Comparison of ENCODE assay signal across 20 mouse cellular contexts in genomic region chr7:55905449-55905848, GRCm38 (mm10). TPM values are rescaled to one million over a fixed set of nuclear protein-coding genes. Genes with fewer than 3 reads are reported as not detected.
DNase-seq lines count a peak whose midpoint lies in the region; ATAC-seq and TF ChIP-seq lines count a peak whose summit lies in the region.
"Had no signal": no experiment of that assay in that cellular context is flagged by ENCODE, and none has a peak within 500 bp of the region (broad histone marks: within the 10 kb centered on the region; RNA-seq: fewer than 3 reads in every experiment).

No protein-coding gene starts in this region.

- TF ChIP-seq EP300 in liver, postnatal 0 days (IDR thresholded peaks at IDR 0.05; ENCODE audit: low read depth) = no peak
- TF ChIP-seq EP300 in MEL (IDR thresholded peaks at IDR 0.05; ENCODE audit: low read depth in 1 of 2, low read length in 2 of 2) = no peak

- in situ Hi-C loops in Patski (cut with MboI; ENCODE audit: low pct_unique_long_range_greater_than_20kb) = no loop called here

- no peak overlapping the region for H3K9ac ChIP-seq in intestine, postnatal 0 days (ENCODE audit: low read depth, low read length)
- no peak overlapping the region for H3K9ac ChIP-seq in intestine, embryonic 16.5 days (ENCODE audit: low read depth, low read length)
- H3K9ac ChIP-seq in liver, postnatal 0 days (replicated peaks) = no peak overlapping the region
- no peak overlapping the region for H3K9ac ChIP-seq in MEL (ENCODE audit: control insufficient read depth, low read depth, low read length, poor library complexity, severe bottlenecking)
- H3K9ac ChIP-seq: embryonic facial prominence, embryonic 12.5 days; forebrain, embryonic 13.5 days; hindbrain, embryonic 14.5 days had no signal

- H3K4me1 ChIP-seq in intestine, postnatal 0 days (replicated peaks; ENCODE audit: control insufficient read depth, insufficient read depth, low read length) = no peaks in the 10 kb centered on the region
- no peaks in the 10 kb centered on the region for H3K4me1 ChIP-seq in intestine, embryonic 16.5 days (ENCODE audit: control insufficient read depth, insufficient read depth, low read length)
- H3K4me1 ChIP-seq in liver, postnatal 0 days (ENCODE audit: insufficient read depth) = no peaks in the 10 kb centered on the region
- H3K4me1 ChIP-seq in MEL (ENCODE audit: control insufficient read depth in 1 of 2, insufficient read depth in 2 of 2, low read length in 2 of 2) = no peaks in the 10 kb centered on the region
- H3K4me1 ChIP-seq: embryonic facial prominence, embryonic 12.5 days; forebrain, embryonic 13.5 days; heart, embryonic 10.5 days had no signal

- no peaks in the 10 kb centered on the region for H3K79me2 ChIP-seq in MEL (ENCODE audit: control insufficient read depth, insufficient read depth, low read length, poor library complexity)

- no peak overlapping the region for H3K4me3 ChIP-seq in intestine, postnatal 0 days (ENCODE audit: low read depth, low read length)
- H3K4me3 ChIP-seq in intestine, embryonic 16.5 days (ENCODE audit: low read length) = no peak overlapping the region
- no peak overlapping the region for H3K4me3 ChIP-seq in liver, postnatal 0 days (ENCODE audit: low read depth, low read length)
- no peak overlapping the region for H3K4me3 ChIP-seq in MEL (ENCODE audit: control insufficient read depth in 1 of 2, insufficient read depth in 1 of 2, low read depth in 2 of 2, low read length in 2 of 2)
- H3K4me3 ChIP-seq: embryonic facial prominence, embryonic 12.5 days; forebrain, embryonic 13.5 days; heart, embryonic 10.5 days had no signal

- H3K9me3 ChIP-seq in intestine, postnatal 0 days (ENCODE audit: control insufficient read depth) = no peaks in the 10 kb centered on the region
- H3K9me3 ChIP-seq in intestine, embryonic 16.5 days (ENCODE audit: control insufficient read depth, low read length) = no peaks in the 10 kb centered on the region
- no peaks in the 10 kb centered on the region for H3K9me3 ChIP-seq in liver, postnatal 0 days (ENCODE audit: low read length)
- H3K9me3 ChIP-seq in MEL (replicated peaks; ENCODE audit: insufficient read depth, low read length) = no peaks in the 10 kb centered on the region
- H3K9me3 ChIP-seq: embryonic facial prominence, embryonic 12.5 days; forebrain, embryonic 13.5 days; G1E; heart, embryonic 10.5 days had no signal

- no peak for ATAC-seq in intestine, postnatal 0 days
- no peak for ATAC-seq in intestine, embryonic 16.5 days
- no peak for ATAC-seq in liver, postnatal 0 days
- no peak for ATAC-seq in Patski
- no peak for ATAC-seq in CD4-positive, CD25-positive, alpha-beta regulatory T cell, adult 4 months
- ATAC-seq: activated CD4-positive, CD25-positive, alpha-beta regulatory T cell, adult 4 months; forebrain, embryonic 13.5 days had no signal

- TF ChIP-seq CTCF in intestine, postnatal 0 days (IDR thresholded peaks at IDR 0.05; ENCODE audit: low read depth) = peak; percentile 38
- peak; percentile 13; the same call in 1 of the 2 replicates for TF ChIP-seq CTCF in liver, postnatal 0 days (IDR thresholded peaks at IDR 0.05; ENCODE audit: low read depth)
- TF ChIP-seq CTCF in MEL (IDR thresholded peaks at IDR 0.05 in 2 of 3, conservative IDR thresholded peaks at IDR 0.05 in 1 of 3; ENCODE audit: control insufficient read depth in 1 of 3, insufficient read depth in 1 of 3, low read depth in 2 of 3, low read length in 3 of 3, poor library complexity in 1 of 3, severe bottlenecking in 1 of 3) (peak in 2 of 3 experiments; percentile 7 to 49; a peak in 2 of 6 replicates), Patski (IDR thresholded peaks at IDR 0.05) (peak; percentile 42)

- CTCF ChIA-PET in Patski (lab: Charles Lee) = no interaction called here

- H3K36me3 ChIP-seq in intestine, postnatal 0 days (ENCODE audit: control insufficient read depth, insufficient read depth) = peaks cover 66% of the 10 kb centered on the region
- peaks cover 12% of the 10 kb centered on the region for H3K36me3 ChIP-seq in intestine, embryonic 16.5 days (ENCODE audit: control insufficient read depth, insufficient read depth, low read length)
- H3K36me3 ChIP-seq in liver, postnatal 0 days (replicated peaks; ENCODE audit: insufficient read depth, low read length) = peaks cover 39% of the 10 kb centered on the region
- peaks cover 0 to 1% of the 10 kb centered on the region in 2 experiments; a peak in 1 of 4 replicates for H3K36me3 ChIP-seq in MEL (ENCODE audit: control insufficient read depth in 1 of 2, insufficient read depth in 2 of 2, low read length in 2 of 2)

- no peaks in the 10 kb centered on the region for H3K27me3 ChIP-seq in intestine, postnatal 0 days (replicated peaks; ENCODE audit: control insufficient read depth, insufficient read depth, low read length)
- no peaks in the 10 kb centered on the region for H3K27me3 ChIP-seq in intestine, embryonic 16.5 days (replicated peaks; ENCODE audit: control insufficient read depth, insufficient read depth, low read length)
- no peaks in the 10 kb centered on the region for H3K27me3 ChIP-seq in liver, postnatal 0 days (ENCODE audit: insufficient read depth, low read length)
- H3K27me3 ChIP-seq in MEL (ENCODE audit: control insufficient read depth in 1 of 2, insufficient read depth in 2 of 2, low read length in 2 of 2) (no peaks in the 10 kb centered on the region), Patski (no peaks in the 10 kb centered on the region)
- H3K27me3 ChIP-seq: embryonic facial prominence, embryonic 12.5 days; forebrain, embryonic 13.5 days had no signal

- WGBS in intestine, postnatal 0 days = 81% methylated on average over 2 of the region's 2 CpGs
- 72% methylated on average over 2 of the region's 2 CpGs for WGBS in intestine, embryonic 16.5 days
- 76% methylated on average over 2 of the region's 2 CpGs for WGBS in liver, postnatal 0 days (ENCODE audit: insufficient replicate concordance)

- no peak; the same call in 1 of the 2 replicates for TF ChIP-seq RAD21 in MEL (IDR thresholded peaks at IDR 0.05; ENCODE audit: low read depth, low read length)

- no peak for DNase-seq in liver, postnatal 0 days
- DNase-seq in liver = no peak
- no peak for DNase-seq in MEL (ENCODE audit: low read depth, low spot score)
- DNase-seq in Patski (ENCODE audit: low read depth, low spot score) = no peak
- DNase-seq: adrenal gland, postnatal 14 days; cerebellum, adult 11-12 months; cerebellum, adult 9-10 months; cerebellum, postnatal 25 days; gastrocnemius, postnatal 36 days; heart, adult 11 months; heart, postnatal 14 days had no signal

- H3K27ac ChIP-seq in intestine, postnatal 0 days (ENCODE audit: low read depth, low read length) = no peak overlapping the region
- no peak overlapping the region for H3K27ac ChIP-seq in intestine, embryonic 16.5 days (ENCODE audit: low read length)
- no peak overlapping the region for H3K27ac ChIP-seq in liver, postnatal 0 days (ENCODE audit: low read depth)
- no peak overlapping the region for H3K27ac ChIP-seq in MEL (ENCODE audit: control insufficient read depth, low read depth, low read length)
- H3K27ac ChIP-seq: embryonic facial prominence, embryonic 12.5 days; forebrain, embryonic 13.5 days; heart, embryonic 10.5 days; hindbrain, embryonic 14.5 days had no signal

- POLR2A ChIA-PET in Patski (lab: Charles Lee) = no interaction called here

- TF ChIP-seq POLR2A in MEL (IDR thresholded peaks at IDR 0.05; ENCODE audit: control insufficient read depth in 1 of 2, insufficient read depth in 1 of 2, low read depth in 1 of 2, low read length in 2 of 2, poor library complexity in 1 of 2) = no peak

- H3K4me2 ChIP-seq in intestine, postnatal 0 days (replicated peaks; ENCODE audit: low read depth) = no peak overlapping the region
- H3K4me2 ChIP-seq in intestine, embryonic 16.5 days (ENCODE audit: low read depth, low read length) = no peak overlapping the region
- no peak overlapping the region for H3K4me2 ChIP-seq in liver, postnatal 0 days (ENCODE audit: low read depth, low read length)
- H3K4me2 ChIP-seq: embryonic facial prominence, embryonic 12.5 days; forebrain, embryonic 13.5 days; hindbrain, embryonic 14.5 days had no signal

TF ChIP-seq in MEL, 35 proteins besides CTCF, POLR2A, EP300 and RAD21:
- TF ChIP-seq SMC3 (IDR thresholded peaks at IDR 0.05; ENCODE audit: low read depth, low read length) = peak; percentile 26
- TF ChIP-seq CHD1 (IDR thresholded peaks at IDR 0.05; ENCODE audit: low read depth, low read length) = no peak
- TF ChIP-seq TAL1 (IDR thresholded peaks at IDR 0.05; ENCODE audit: low read length) = no peak
- TF ChIP-seq NELFE (IDR thresholded peaks at IDR 0.05; ENCODE audit: low read depth, low read length) = no peak

RNA-seq across cellular contexts. Expression of gene Nipa2, which starts 56.8 kb away (rescaled TPM):
- polyA plus RNA-seq in intestine, postnatal 0 days (2015; fragmentation: Nextera tagmentation; extraction: Ambion mirVana) = 124 and 142 TPM in 2 replicates
- polyA plus RNA-seq in intestine, embryonic 16.5 days (2015; fragmentation: Nextera tagmentation; extraction: Ambion mirVana) = 55.9 and 71.0 TPM in 2 replicates
- polyA plus RNA-seq in liver, postnatal 0 days (2015; fragmentation: Nextera tagmentation; extraction: Ambion mirVana) = 22.7 and 23.9 TPM in 2 replicates
- total RNA-seq in MEL (2012; rRNA removed) = 25.7 and 28.6 TPM in 2 replicates
- 10 to 100 TPM in 1 of 2 experiments, not detected in 1; 26.3 TPM for polyA plus RNA-seq in MEL (2012; ENCODE audit: insufficient read depth in 1 of 2, insufficient read length in 2 of 2, low read depth in 1 of 2, low replicate concordance in 2 of 2, missing spikeins in 1 of 2)
- polyA plus RNA-seq in Patski (2021) = 57.4 TPM
- polyA plus RNA-seq in CD4-positive, CD25-positive, alpha-beta regulatory T cell, adult 4 months (2017; shearing (Covaris generic)) = 10 to 100 TPM; 13.9 to 14.6 TPM
